8 mouse cellular contexts compared by ENCODE assay signal in genomic region chr4:150798783-150799530, GRCm38 (mm10). TPM values are rescaled to one million over a fixed set of nuclear protein-coding genes. Genes with fewer than 3 reads are reported as not detected.
A peak's percentile ranks its signal among the peaks of the same experiment; 100 is the strongest.
DNase-seq lines count a peak whose midpoint lies in the region; ATAC-seq and TF ChIP-seq lines count a peak whose summit lies in the region.

No protein-coding gene starts in this region.

- whole genome bisulfite sequencing in lung, embryonic 15.5 days, result 20% methylated on average over 13 of the region's 13 CpGs
- 57% methylated on average over 13 of the region's 13 CpGs for WGBS in forebrain, embryonic 12.5 days

- H3K79me2 ChIP-seq in CH12.LX (replicated peaks; ENCODE audit: control insufficient read depth, extremely low read depth, insufficient read depth, poor library complexity, severe bottlenecking), result no peaks in the 10 kb centered on the region

- H3K9ac ChIP-seq in CH12.LX (ENCODE audit: insufficient read depth, low read depth), result peak overlapping the region; percentile 13; the same call in 1 of the 2 replicates
- H3K9ac ChIP-seq in lung, embryonic 15.5 days, result no peak overlapping the region
- no peak overlapping the region for H3K9ac ChIP-seq in forebrain, embryonic 12.5 days

- H3K27me3 ChIP-seq in CH12.LX (replicated peaks), result no peaks in the 10 kb centered on the region
- H3K27me3 ChIP-seq in lung, embryonic 15.5 days, result no peaks in the 10 kb centered on the region
- H3K27me3 ChIP-seq in forebrain, embryonic 12.5 days, result no peaks in the 10 kb centered on the region

- DNase-seq in adrenal gland, adult (ENCODE audit: inconsistent age in 2 of 2, low spot score in 1 of 2), result peak; percentile 60 to 80
- no peak for DNase-seq in adrenal gland, adult 8-10 months
- peak; percentile 94 for DNase-seq in CH12.LX (ENCODE audit: extremely low read depth)
- peak; percentile 38 for DNase-seq in gastrocnemius, postnatal 10 days
- peak; percentile 88 for DNase-seq in kidney, adult 9 months

- H3K4me1 ChIP-seq in CH12.LX (ENCODE audit: control insufficient read depth in 1 of 2, insufficient read depth in 2 of 2), result peaks cover 3 to 18% of the 10 kb centered on the region in 2 experiments; a peak in 3 of 4 replicates
- peaks cover 23% of the 10 kb centered on the region for H3K4me1 ChIP-seq in lung, embryonic 15.5 days
- H3K4me1 ChIP-seq in forebrain, embryonic 12.5 days, result peaks cover 15% of the 10 kb centered on the region

- no peaks in the 10 kb centered on the region for H3K36me3 ChIP-seq in CH12.LX (replicated peaks in 1 of 2; ENCODE audit: control insufficient read depth in 1 of 2, insufficient read depth in 1 of 2, low read length in 1 of 2)
- no peaks in the 10 kb centered on the region for H3K36me3 ChIP-seq in lung, embryonic 15.5 days
- no peaks in the 10 kb centered on the region for H3K36me3 ChIP-seq in forebrain, embryonic 12.5 days (replicated peaks)

- ATAC-seq in lung, embryonic 15.5 days (ENCODE audit: borderline replicate concordance, extremely low read depth, low FRiP score, low TSS enrichment), result peak; percentile 39; the same call in 1 of the 2 replicates
- no peak for ATAC-seq in forebrain, embryonic 12.5 days (ENCODE audit: low FRiP score)
- no peak for ATAC-seq in erythroid progenitor cell, adult 5-6 weeks (replicated peaks; ENCODE audit: low FRiP score, poor library complexity, severe bottlenecking)

- H3K4me3 ChIP-seq in CH12.LX (replicated peaks in 1 of 3; ENCODE audit: low read depth in 2 of 3, low read length in 2 of 3, poor library complexity in 1 of 3), result no peak overlapping the region
- H3K4me3 ChIP-seq in lung, embryonic 15.5 days, result no peak overlapping the region
- no peak overlapping the region for H3K4me3 ChIP-seq in forebrain, embryonic 12.5 days (replicated peaks)

- no peak for TF ChIP-seq RAD21 in CH12.LX (IDR thresholded peaks at IDR 0.05; ENCODE audit: low read depth, low read length)

- no peaks in the 10 kb centered on the region for H3K9me3 ChIP-seq in CH12.LX (replicated peaks; ENCODE audit: low read length)
- no peaks in the 10 kb centered on the region for H3K9me3 ChIP-seq in lung, embryonic 15.5 days
- H3K9me3 ChIP-seq in forebrain, embryonic 12.5 days, result no peaks in the 10 kb centered on the region

- peak; percentile 95 for TF ChIP-seq EP300 in CH12.LX (IDR thresholded peaks at IDR 0.05; ENCODE audit: low read length)

- dilution Hi-C loops in CH12.LX (cut with MboI; ENCODE audit: extremely low pct_ligation_motif_present, extremely low pct_unique_long_range_greater_than_20kb, low sequenced_read_pairs), result no loop called here

- no peak overlapping the region for H3K27ac ChIP-seq in CH12.LX (ENCODE audit: insufficient read depth, low read depth)
- H3K27ac ChIP-seq in lung, embryonic 15.5 days, result peak overlapping the region; percentile 56
- no peak overlapping the region for H3K27ac ChIP-seq in forebrain, embryonic 12.5 days

- no peak for TF ChIP-seq CTCF in CH12.LX (conservative IDR thresholded peaks at IDR 0.05 in 1 of 2, IDR thresholded peaks at IDR 0.05 in 1 of 2; ENCODE audit: low read depth in 2 of 2, low read length in 2 of 2)

- peak overlapping the region; percentile 75 for H3K4me2 ChIP-seq in CH12.LX (ENCODE audit: insufficient read depth, low read depth, poor library complexity, severe bottlenecking)
- peak overlapping the region; percentile 5; the same call in 1 of the 2 replicates for H3K4me2 ChIP-seq in lung, embryonic 15.5 days
- no peak overlapping the region for H3K4me2 ChIP-seq in forebrain, embryonic 12.5 days

- in situ Hi-C loops in CH12.LX (cut with MboI; ENCODE audit: low pct_ligation_motif_present, low pct_unique_long_range_greater_than_20kb, low sequenced_read_pairs), result no loop called here

- TF ChIP-seq POLR2A in CH12.LX (IDR thresholded peaks at IDR 0.05; ENCODE audit: low read depth, low read length), result peak; percentile 37; the same call in 1 of the 2 replicates

TF ChIP-seq in CH12.LX, 34 proteins besides CTCF, POLR2A, EP300 and RAD21:
- TF ChIP-seq UBTF (IDR thresholded peaks at IDR 0.05; ENCODE audit: low read depth, low read length) (0 out of 2 replicates have a peak, but pooled peaks have one; percentile 29), E2F4 (IDR thresholded peaks at IDR 0.05; ENCODE audit: insufficient replicate concordance, low read depth, low read length) (no peak), MAZ (IDR thresholded peaks at IDR 0.05; ENCODE audit: low read depth, low read length) (peak; percentile 53; the same call in 1 of the 2 replicates), RCOR1 (conservative IDR thresholded peaks at IDR 0.05; ENCODE audit: low read depth, low read length) (peak; percentile 94), PAX5 (IDR thresholded peaks at IDR 0.05; ENCODE audit: low read length) (no peak), TCF12 (IDR thresholded peaks at IDR 0.05; ENCODE audit: low read depth, low read length) (peak; percentile 91), USF2 (conservative IDR thresholded peaks at IDR 0.05; ENCODE audit: low read depth, low read length) (no peak), MAFK (IDR thresholded peaks at IDR 0.05; ENCODE audit: insufficient replicate concordance, low read length) (peak; percentile 65; the same call in 1 of the 2 replicates), ELF1 (IDR thresholded peaks at IDR 0.05; ENCODE audit: low read depth, low read length) (peak; percentile 60), NELFE (IDR thresholded peaks at IDR 0.05; ENCODE audit: low read depth, low read length) (no peak; the same call in 1 of the 2 replicates), BHLHE40 (IDR thresholded peaks at IDR 0.05; ENCODE audit: low read depth, low read length) (peak; percentile 90), JUND (conservative IDR thresholded peaks at IDR 0.05; ENCODE audit: low read depth, low read length) (peak; percentile 96), IRF4 (IDR thresholded peaks at IDR 0.05; ENCODE audit: low read depth, low read length) (peak; percentile 98), TBP (conservative IDR thresholded peaks at IDR 0.05; ENCODE audit: low read depth, low read length) (0 out of 2 replicates have a peak, but pooled peaks have one; percentile 41), MEF2A (IDR thresholded peaks at IDR 0.05; ENCODE audit: borderline replicate concordance, low read depth, low read length) (peak; percentile 88), SMC3 (IDR thresholded peaks at IDR 0.05; ENCODE audit: low read depth, low read length) (no peak), JUN (IDR thresholded peaks at IDR 0.05; ENCODE audit: insufficient read depth, low read depth, low read length) (peak; percentile 95), KAT2A (IDR thresholded peaks at IDR 0.05; ENCODE audit: insufficient replicate concordance, low read length) (no peak), POLR2AphosphoS2 (IDR thresholded peaks at IDR 0.05; ENCODE audit: low read depth, low read length) (no peak), ETS1 (conservative IDR thresholded peaks at IDR 0.05; ENCODE audit: low read depth, low read length) (peak; percentile 94), ZNF384 (IDR thresholded peaks at IDR 0.05; ENCODE audit: low read depth, low read length) (peak; percentile 90), ZKSCAN1 (IDR thresholded peaks at IDR 0.05; ENCODE audit: borderline replicate concordance, low read depth, low read length) (no peak), ZMIZ1 (IDR thresholded peaks at IDR 0.05; ENCODE audit: low read depth, low read length) (no peak), CHD2 (IDR thresholded peaks at IDR 0.05; ENCODE audit: low read length) (peak; percentile 60), MYC (IDR thresholded peaks at IDR 0.05; ENCODE audit: low read depth, low read length) (0 out of 2 replicates have a peak, but pooled peaks have one; percentile 17)

RNA-seq across cellular contexts. Expression of gene Errfi1, which starts 54.8 kb away (rescaled TPM):
- 10 to 100 TPM; 17.9 to 44.0 (median 29.8) TPM for total RNA-seq in adrenal gland, adult 8-10 months (2022)
- total RNA-seq in CH12.LX (2012; rRNA removed) (0.08 TPM in 2 replicates), CH12.LX (2014; rRNA removed) (0.28 and 0.35 TPM in 2 replicates)
- polyA plus RNA-seq in CH12.LX (2012; ENCODE audit: insufficient read length, low read depth), result 0.11 and 0.14 TPM in 2 replicates
- total RNA-seq in gastrocnemius, postnatal 10 days (2021), result 10 to 100 TPM; 17.4 to 23.6 TPM
- polyA plus RNA-seq in lung, embryonic 15.5 days (2015; fragmentation: Nextera tagmentation; extraction: Ambion mirVana), result 41.7 and 42.7 TPM in 2 replicates
- polyA plus RNA-seq in forebrain, embryonic 12.5 days (2016; fragmentation: Nextera tagmentation; extraction: Ambion mirVana), result 16.5 and 17.2 TPM in 2 replicates
- 1.1 and 2.9 TPM in 2 replicates for total RNA-seq in erythroid progenitor cell, adult 5-6 weeks (2015; ENCODE audit: low replicate concordance)
- 1.7 TPM in 1 of 2 replicates, not detected in the other for total RNA-seq in erythroid progenitor cell, adult 5-6 weeks (2017; ENCODE audit: low replicate concordance)

Comparison
In these comparisons a context has a peak if more than half of its experiments do, and no peak if none do; other contexts are left out.
1. RNA of gene Errfi1, which starts 54.8 kb away (total RNA-seq): 17.9 to 44.0 TPM in adrenal gland, adult 8-10 months and 17.4 to 23.6 TPM in gastrocnemius, postnatal 10 days; 1.1 to 2.9 TPM in erythroid progenitor cell, adult 5-6 weeks and 0.08 to 0.35 TPM in CH12.LX; every median in the first group is over 4 times any median in the second.